Mouse (Mus musculus): Measurements from ENCODE around the gene Cdc25b.

Cdc25b gene

GRCm38 (mm10) chr2:131159938-131160581 lies 26.7 kb upstream of the Cdc25b start, which contains the start of gene 1700037H04Rik:
Gene 1700037H04Rik, minus strand, starts transcription at chr2:131160081.
- DNase-seq (ENCODE audit: low read depth, low spot score) = peak; percentile 100

GRCm38 (mm10) chr2:131160671-131161111 lies 26.1 kb upstream of the Cdc25b start:
- DNase-seq (ENCODE audit: low read depth, low spot score) = peak; percentile 69

GRCm38 (mm10) chr2:131163924-131164323 lies 22.8 kb upstream of the Cdc25b start:
- no peak for DNase-seq (ENCODE audit: low read depth, low spot score)

GRCm38 (mm10) chr2:131166172-131166571 lies 20.6 kb upstream of the Cdc25b start:
- no peak for DNase-seq (ENCODE audit: low read depth, low spot score)

GRCm38 (mm10) chr2:131167984-131168383 lies 18.8 kb upstream of the Cdc25b start:
- no peak for DNase-seq (ENCODE audit: low read depth, low spot score)

- no peak for DNase-seq (ENCODE audit: low read depth, low spot score)
Measured at GRCm38 (mm10) chr2:131168914-131169313, 17.8 kb upstream of the Cdc25b start.

GRCm38 (mm10) chr2:131170936-131171335 lies 15.8 kb upstream of the Cdc25b start:
- DNase-seq (ENCODE audit: low read depth, low spot score) = no peak

- no peak for DNase-seq (ENCODE audit: low read depth, low spot score)
Measured at GRCm38 (mm10) chr2:131171401-131172104, 15.2 kb upstream of the Cdc25b start.

- DNase-seq (ENCODE audit: low read depth, low spot score) = no peak
Measured at GRCm38 (mm10) chr2:131172322-131172721, 14.4 kb upstream of the Cdc25b start.

- DNase-seq (ENCODE audit: low read depth, low spot score) = peak; percentile 92
Measured at GRCm38 (mm10) chr2:131174700-131175099, 12.0 kb upstream of the Cdc25b start.

- DNase-seq (ENCODE audit: low read depth, low spot score) = no peak
Measured at GRCm38 (mm10) chr2:131175286-131175944, 11.3 kb upstream of the Cdc25b start.

- DNase-seq (ENCODE audit: low read depth, low spot score) = no peak
Measured at GRCm38 (mm10) chr2:131175945-131176309, 10.8 kb upstream of the Cdc25b start.

- DNase-seq (ENCODE audit: low read depth, low spot score) = no peak
Measured at GRCm38 (mm10) chr2:131176491-131176890, 10.3 kb upstream of the Cdc25b start.

GRCm38 (mm10) chr2:131177932-131178331 lies 8.8 kb upstream of the Cdc25b start:
- DNase-seq (ENCODE audit: low read depth, low spot score) = no peak

GRCm38 (mm10) chr2:131178828-131179245 lies 7.9 kb upstream of the Cdc25b start:
- DNase-seq (ENCODE audit: low read depth, low spot score) = no peak

- peak; percentile 64 for DNase-seq (ENCODE audit: low read depth, low spot score)
Measured at GRCm38 (mm10) chr2:131179246-131179886, 7.4 kb upstream of the Cdc25b start.

- peak; percentile 50 for DNase-seq (ENCODE audit: low read depth, low spot score)
Measured at GRCm38 (mm10) chr2:131179990-131180587, 6.7 kb upstream of the Cdc25b start, which contains the start of gene Cenpb. Gene Cenpb, minus strand, starts transcription at chr2:131180067.

GRCm38 (mm10) chr2:131186343-131186742 lies 406 bp upstream of the Cdc25b start:
- no peak for DNase-seq (ENCODE audit: low read depth, low spot score)

GRCm38 (mm10) chr2:131187602-131187922 lies 813 bp downstream of the Cdc25b start:
- no peak for DNase-seq (ENCODE audit: low read depth, low spot score)

GRCm38 (mm10) chr2:131188311-131188710 lies 1.6 kb downstream of the Cdc25b start:
- DNase-seq (ENCODE audit: low read depth, low spot score) = no peak

- no peak for DNase-seq (ENCODE audit: low read depth, low spot score)
Measured at GRCm38 (mm10) chr2:131189521-131190309, 3.0 kb downstream of the Cdc25b start.
